Mouse (Mus musculus) E14TG2a.4 (cell line): Measurements from ENCODE around the gene Cyp4a31.
"Not testable (repeated sequence)": the region's sequence is repeated elsewhere in the genome, so short reads cannot be mapped to it uniquely, and the experiment has no call there.

ENCODE experiments used
- H3K27me3 ChIP-seq: 2 replicates; pipeline ENCODE4 v1.6.1; 2014; ENCODE audit warnings: low read length, control low read depth; ENCODE audit not compliant: insufficient read depth
- H3K36me3 ChIP-seq: 2 replicates; pipeline ENCODE4 v1.6.1; 2014; ENCODE audit warnings: low read length, control low read depth; ENCODE audit not compliant: insufficient read depth
- H3K4me1 ChIP-seq: replicated peaks from 2 replicates; pipeline ENCODE4 v1.6.1; 2014; ENCODE audit warnings: low read depth, low read length, control low read depth
- H3K4me3 ChIP-seq: replicated peaks from 2 replicates; pipeline ENCODE4 v1.5.1; 2014; ENCODE audit warnings: mild to moderate bottlenecking, low read length
- H3K9me3 ChIP-seq: 2 replicates; pipeline ENCODE4 v1.6.1; 2014; ENCODE audit warnings: low read length, control low read depth
- CTCF ChIP-seq: conservative IDR thresholded peaks from 2 replicates; pipeline ENCODE4 v1.5.1; 2014; ENCODE audit warnings: low read length
- NANOG ChIP-seq: IDR thresholded peaks from 2 replicates; pipeline ENCODE4 v1.6.1; 2014; ENCODE audit warnings: borderline replicate concordance, low read length, mixed read lengths
- POU5F1 ChIP-seq: IDR thresholded peaks from 2 replicates; pipeline ENCODE4 v1.6.1; 2014; ENCODE audit warnings: low read length, borderline replicate concordance

The Cyp4a31 gene

DNA sequence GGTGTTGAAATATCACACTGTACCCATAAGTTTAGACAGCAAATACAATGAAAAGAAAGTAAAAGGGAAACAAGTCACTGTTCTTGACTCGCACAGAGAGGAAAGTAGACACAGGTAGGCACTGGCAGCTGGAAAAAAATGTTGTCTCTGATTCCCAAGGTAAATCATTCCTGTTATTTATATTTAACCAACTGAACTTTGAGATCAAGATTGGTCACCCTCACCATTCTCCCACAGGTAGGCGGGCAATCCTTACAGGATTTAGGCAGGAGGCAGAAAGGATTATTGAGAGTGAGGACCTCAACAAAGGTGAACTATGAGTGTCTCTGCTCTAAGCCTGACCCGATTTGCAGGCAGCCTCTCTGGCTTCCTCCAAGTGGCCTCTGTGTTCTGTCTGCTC, at the start of gene Cyp4a31:
Gene Cyp4a31 (plus strand): TSS at position 249 of the 400 bp plus-strand sequence.
- H3K9me3 ChIP-seq, result no peaks in the 10 kb centered on the region
- H3K4me3 ChIP-seq, result no peak within 1 kb of the TSS
- TF ChIP-seq CTCF, result no peak
- no peak for TF ChIP-seq NANOG
- TF ChIP-seq POU5F1, result no peak
- H3K27me3 ChIP-seq, result no peaks in the 10 kb centered on the region
- peaks cover 39% of the 10 kb centered on the region for H3K4me1 ChIP-seq
- H3K36me3 ChIP-seq, result no peaks in the 10 kb centered on the region

DNA sequence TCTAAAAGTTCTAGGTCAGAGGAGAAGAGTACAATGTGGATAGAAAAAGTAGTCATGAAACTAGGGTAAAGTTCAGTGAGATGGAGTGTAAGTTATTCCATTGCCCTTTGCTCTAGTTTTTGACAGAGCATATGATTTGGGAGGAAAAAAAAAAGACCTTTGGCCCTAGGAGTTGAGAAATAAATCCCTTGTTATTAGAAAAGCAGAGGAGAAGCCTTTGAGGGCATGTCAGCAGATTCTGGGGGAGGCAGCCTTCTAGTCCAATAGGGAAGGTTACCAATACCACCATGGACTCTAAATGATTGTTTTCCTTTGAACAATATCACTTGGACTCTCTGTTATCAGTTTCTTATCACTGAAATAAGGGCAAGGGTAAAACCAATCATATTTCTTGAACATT, 49.5 kb upstream of the Cyp4a31 start:
- H3K27me3 ChIP-seq, H3K36me3 ChIP-seq, H3K4me1 ChIP-seq, H3K4me3 ChIP-seq, H3K9me3 ChIP-seq: not testable (repeated sequence)

DNA sequence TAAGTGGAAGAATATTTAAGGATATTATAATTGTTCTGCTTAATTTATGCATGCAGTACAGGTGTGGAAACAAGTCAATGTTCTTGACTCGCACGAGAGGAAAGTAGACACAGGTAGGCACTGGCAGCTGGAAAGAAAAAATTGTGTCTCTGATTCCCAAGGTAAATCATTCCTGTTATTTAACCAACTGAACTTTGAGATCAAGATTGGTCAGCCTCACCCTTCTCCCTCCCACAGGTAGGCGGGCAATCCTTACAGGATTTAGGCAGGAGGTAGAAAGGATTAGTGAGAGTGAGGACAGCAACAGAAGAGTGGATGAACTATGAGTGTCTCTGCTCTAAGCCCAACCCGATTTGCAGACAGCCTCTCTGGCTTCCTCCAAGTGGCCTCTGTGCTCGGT, 45.4 kb upstream of the Cyp4a31 start, which contains the start of gene Cyp4a10:
Gene Cyp4a10 (plus strand): TSS at position 265 of the 400 bp plus-strand sequence.
- H3K4me3 ChIP-seq, H3K9me3 ChIP-seq, H3K36me3 ChIP-seq, H3K4me1 ChIP-seq, H3K27me3 ChIP-seq: not testable (repeated sequence)

DNA sequence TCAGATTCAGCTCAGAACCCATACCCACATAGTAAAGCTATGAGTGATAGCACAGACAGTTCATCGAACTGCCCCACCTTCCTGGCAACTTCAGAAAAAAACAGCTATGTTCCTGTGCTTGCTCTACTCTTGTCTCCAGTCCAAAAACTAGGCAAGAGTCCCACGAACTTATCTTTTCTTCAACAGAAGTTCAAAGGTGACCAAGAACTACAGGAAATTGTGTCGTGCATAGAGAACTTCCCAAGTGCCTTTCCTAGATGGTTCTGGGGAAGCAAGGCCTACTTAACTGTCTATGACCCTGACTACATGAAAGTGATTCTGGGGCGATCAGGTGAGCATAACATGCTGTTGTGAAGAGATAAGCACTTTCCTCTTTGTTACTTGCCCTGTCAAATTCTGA, 44.0 kb upstream of the Cyp4a31 start:
- Histone ChIP-seq H3K9me3 (0 out of 2 replicates have a peak, but pooled peaks cover 5% of the 10 kb centered on the region), H3K36me3 (no peaks in the 10 kb centered on the region), H3K4me1 (no peaks in the 10 kb centered on the region; the same call in 1 of the 2 replicates), H3K27me3 (no peaks in the 10 kb centered on the region), H3K4me3 (no peak overlapping the region)
- TF ChIP-seq NANOG (no peak), CTCF (no peak), POU5F1 (no peak)

DNA sequence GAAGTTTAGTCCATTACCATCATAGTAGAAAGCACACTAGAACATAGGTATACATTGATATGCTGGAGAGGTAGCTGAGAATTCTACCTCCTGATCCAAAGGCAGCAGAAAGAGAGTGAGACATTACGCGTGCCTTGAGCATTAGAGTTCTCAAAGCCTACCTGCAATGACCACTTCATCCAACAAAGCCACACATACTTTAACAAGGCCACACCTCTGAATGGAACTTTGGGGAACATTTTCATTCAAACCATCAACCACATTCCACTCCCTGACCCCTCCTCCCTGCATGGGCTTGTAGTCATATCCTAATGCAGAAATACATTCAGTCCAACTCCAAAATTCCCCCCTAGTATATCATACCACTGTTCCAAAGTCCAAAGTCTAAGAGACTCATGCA, 41.7 kb upstream of the Cyp4a31 start:
- Histone ChIP-seq H3K4me1 (no peaks in the 10 kb centered on the region; the same call in 1 of the 2 replicates), H3K27me3 (no peaks in the 10 kb centered on the region), H3K9me3 (0 out of 2 replicates have a peak, but pooled peaks cover 5% of the 10 kb centered on the region), H3K36me3 (no peaks in the 10 kb centered on the region), H3K4me3 (no peak overlapping the region)
- TF ChIP-seq POU5F1 (no peak), CTCF (no peak), NANOG (no peak)

DNA sequence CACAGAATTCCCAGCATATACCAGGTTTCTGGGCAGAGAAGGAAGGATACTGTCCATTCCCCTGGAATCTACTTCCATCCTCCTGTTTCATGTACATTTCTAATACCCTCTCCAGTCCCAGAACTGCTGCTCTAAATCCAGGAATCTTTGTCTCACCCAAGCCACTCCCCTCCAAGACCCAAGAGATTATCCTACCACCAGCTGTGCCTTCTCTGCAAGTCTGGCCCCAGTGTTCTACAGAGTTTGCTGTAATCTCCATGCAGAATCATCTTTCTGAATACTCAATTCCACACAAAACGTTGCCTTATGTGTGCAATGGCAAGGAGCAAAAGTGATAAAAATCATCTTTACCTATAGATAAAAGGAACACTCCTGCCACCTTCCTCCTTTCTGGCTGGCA, 18.3 kb upstream of the Cyp4a31 start:
- Histone ChIP-seq H3K4me3 (no peak overlapping the region), H3K27me3 (no peaks in the 10 kb centered on the region), H3K4me1 (no peaks in the 10 kb centered on the region), H3K36me3 (no peaks in the 10 kb centered on the region), H3K9me3 (peaks cover 5% of the 10 kb centered on the region; the same call in 1 of the 2 replicates)
- no peak for TF ChIP-seq POU5F1

DNA sequence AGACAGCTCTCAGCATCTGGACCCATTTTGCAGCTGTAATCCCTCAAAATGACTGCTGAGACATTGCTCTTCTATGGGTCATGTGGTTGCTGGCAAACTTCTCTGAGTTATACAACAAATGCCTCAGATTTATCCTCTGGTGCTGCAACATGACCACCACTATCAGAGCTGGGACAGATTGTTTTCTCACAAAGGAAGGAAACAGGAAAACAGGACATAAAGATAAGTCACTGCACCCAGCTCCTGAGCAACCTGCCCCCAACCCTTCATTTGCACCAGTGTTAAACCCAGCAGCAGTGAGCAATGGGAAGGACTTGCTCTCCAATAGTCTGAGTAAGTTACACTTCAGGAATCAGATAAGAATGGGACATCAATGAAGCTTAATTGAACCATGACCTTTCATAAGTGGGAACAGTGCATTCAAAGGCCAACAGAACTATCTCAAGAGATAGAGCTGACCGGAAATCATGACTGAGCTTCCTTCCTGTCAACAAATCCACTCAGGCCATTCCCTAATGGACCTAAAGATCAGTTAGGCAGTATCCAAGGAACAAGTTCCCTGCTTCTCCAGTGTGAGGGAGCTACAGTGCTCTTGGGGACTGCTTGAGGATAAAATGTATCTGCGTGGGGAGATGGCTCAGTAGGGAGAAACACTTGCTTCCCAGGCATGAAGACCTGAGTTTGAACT, 17.2 kb upstream of the Cyp4a31 start:
- no peak overlapping the region for H3K4me3 ChIP-seq

DNA sequence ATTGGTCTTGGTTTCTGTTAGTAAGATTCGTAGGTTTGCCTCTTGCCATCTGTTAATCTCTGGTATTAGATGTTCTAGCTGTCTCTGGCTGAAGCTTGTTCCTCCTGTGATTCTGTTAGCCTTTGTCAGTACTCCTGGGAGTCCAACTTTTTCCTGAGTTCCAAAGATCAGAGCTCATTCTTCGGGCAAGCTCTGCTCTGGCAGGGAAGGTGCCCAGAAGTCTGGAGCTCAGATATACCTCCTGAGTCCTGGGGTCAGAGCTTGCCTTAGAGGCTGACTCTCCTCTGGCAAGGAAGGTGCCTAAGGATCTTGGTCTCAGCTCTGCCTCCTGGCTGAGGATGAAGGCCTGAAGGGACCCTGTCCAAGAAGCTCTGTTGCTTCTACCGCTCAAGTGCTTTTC, 10.7 kb upstream of the Cyp4a31 start:
- Histone ChIP-seq H3K36me3 (0 out of 2 replicates have a peak, but pooled peaks cover 4% of the 10 kb centered on the region), H3K27me3 (no peaks in the 10 kb centered on the region), H3K4me3 (no peak overlapping the region), H3K9me3 (peaks cover 22% of the 10 kb centered on the region), H3K4me1 (peaks cover 15% of the 10 kb centered on the region)
- TF ChIP-seq NANOG (no peak), CTCF (no peak), POU5F1 (no peak)

More for the DNA sequence above, 17.2 kb upstream of the Cyp4a31 start:
- Histone ChIP-seq H3K9me3 (peaks cover 7% of the 10 kb centered on the region), H3K4me1 (no peaks in the 10 kb centered on the region), H3K27me3 (no peaks in the 10 kb centered on the region), H3K36me3 (no peaks in the 10 kb centered on the region)
- no peak for TF ChIP-seq NANOG
- TF ChIP-seq CTCF, result no peak
- TF ChIP-seq POU5F1, result no peak

DNA sequence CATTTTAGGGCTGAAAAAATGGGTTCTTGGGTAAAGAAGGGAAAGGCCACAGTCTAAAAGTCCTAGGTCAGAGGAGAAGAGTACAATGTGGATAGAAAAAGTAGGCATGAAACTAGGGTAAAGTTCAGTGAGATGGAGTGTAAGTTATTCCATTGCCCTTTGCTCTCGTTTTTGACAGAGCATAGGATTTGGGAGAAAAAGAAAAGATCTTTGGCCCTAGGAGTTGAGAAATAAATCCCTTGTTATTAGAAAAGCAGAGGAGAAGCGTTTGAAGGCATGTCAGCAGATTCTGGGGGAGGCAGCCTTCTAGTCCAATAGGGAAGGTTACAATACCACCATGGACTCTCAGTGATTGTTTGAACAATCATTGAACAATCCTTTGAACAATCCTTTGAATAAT, 7.9 kb upstream of the Cyp4a31 start:
- H3K36me3 ChIP-seq, result 0 out of 2 replicates have a peak, but pooled peaks cover 4% of the 10 kb centered on the region
- peaks cover 22% of the 10 kb centered on the region for H3K9me3 ChIP-seq
- no peaks in the 10 kb centered on the region for H3K27me3 ChIP-seq
- TF ChIP-seq POU5F1 (no peak), NANOG (no peak), CTCF (no peak)
- H3K4me3 ChIP-seq, result no peak overlapping the region
- H3K4me1 ChIP-seq, result peaks cover 35% of the 10 kb centered on the region
